Mouse (Mus musculus) midbrain, embryonic 10.5 days (tissue): ENCODE data around the gene Ptprs. TPM values are rescaled to one million over a fixed set of nuclear protein-coding genes. Genes with fewer than 3 reads are reported as not detected.

Source experiments
- DNase-seq: peaks from one replicate; pipeline ENCODE4 v3.0.0-alpha.2; 2017; ENCODE audit warnings: low spot score
- H3K27ac ChIP-seq: fragments of 300-500 bp; sonication (generic); replicated peaks from 2 replicates; pipeline ENCODE4 v1.5.1; 2016; ENCODE audit warnings: mild to moderate bottlenecking
- H3K27me3 ChIP-seq: fragments of 300-500 bp; sonication (generic); 2 replicates; pipeline ENCODE4 v1.6.1; 2016; ENCODE audit warnings: low read depth, mild to moderate bottlenecking; ENCODE audit not compliant: poor library complexity, severe bottlenecking
- H3K36me3 ChIP-seq: fragments of 300-500 bp; sonication (generic); 2 replicates; pipeline ENCODE4 v1.6.1; 2016; ENCODE audit warnings: mild to moderate bottlenecking, moderate library complexity
- H3K4me1 ChIP-seq: fragments of 300-500 bp; sonication (generic); 2 replicates; pipeline ENCODE4 v1.6.1; 2016
- H3K4me3 ChIP-seq: fragments of 300-500 bp; sonication (generic); 2 replicates; pipeline ENCODE4 v1.5.1; 2016; ENCODE audit warnings: mild to moderate bottlenecking, moderate library complexity
- H3K9me3 ChIP-seq: fragments of 300-500 bp; sonication (generic); replicated peaks from 2 replicates; pipeline ENCODE4 v1.6.1; 2016; ENCODE audit warnings: mild to moderate bottlenecking
- WGBS: fragments of 180-500 bp; shearing (Covaris S2); methylation state at CpG from one replicate; pipeline ENCODE4 v1.1.7; 2016; 5-methylcytosine and 5-hydroxymethylcytosine counted together
- polyA plus RNA-seq: library from polyadenylated mRNA; unstranded; fragments of >200 nt; fragmentation: Nextera tagmentation; extraction: Ambion mirVana; gene quantifications from 2 replicates; pipeline ENCODE4 v1.2.1, GENCODE M21; 2016

Ptprs gene
- polyA plus RNA-seq, 1 experiment from 2014 or later: 89.7 TPM

GRCm38 (mm10) chr17:56472121-56472520 lies 4.2 kb downstream of the Ptprs start:
- DNase-seq: no peak
- peaks cover 87% of the 10 kb centered on the region for H3K4me1 ChIP-seq
- H3K4me3 ChIP-seq: peak overlapping the region; percentile 81
- H3K36me3 ChIP-seq: peaks cover 19% of the 10 kb centered on the region
- WGBS: 6% methylated on average over 16 of the region's 16 CpGs
- H3K27me3 ChIP-seq: peaks cover 64% of the 10 kb centered on the region
- H3K9me3 ChIP-seq: peaks cover 10% of the 10 kb centered on the region; the same call in 1 of the 2 replicates
- peak overlapping the region; percentile 59; the same call in 1 of the 2 replicates for H3K27ac ChIP-seq

GRCm38 (mm10) chr17:56471136-56471535 lies 5.1 kb downstream of the Ptprs start:
- H3K36me3 ChIP-seq: peaks cover 19% of the 10 kb centered on the region
- H3K4me3 ChIP-seq: 0 out of 2 replicates have a peak overlapping the region, but pooled peaks have one; percentile 16
- no peak for DNase-seq
- 81% methylated on average over 5 of the region's 5 CpGs for WGBS
- no peak overlapping the region for H3K27ac ChIP-seq
- H3K9me3 ChIP-seq: peaks cover 6% of the 10 kb centered on the region; the same call in 1 of the 2 replicates
- peaks cover 92% of the 10 kb centered on the region for H3K4me1 ChIP-seq
- peaks cover 59% of the 10 kb centered on the region for H3K27me3 ChIP-seq

- Histone ChIP-seq H3K27me3 (peaks cover 56% of the 10 kb centered on the region), H3K27ac (no peak overlapping the region), H3K4me3 (peak overlapping the region; percentile 42)
Observed at GRCm38 (mm10) chr17:56470571-56470970, 5.7 kb downstream of the Ptprs start.

DNA sequence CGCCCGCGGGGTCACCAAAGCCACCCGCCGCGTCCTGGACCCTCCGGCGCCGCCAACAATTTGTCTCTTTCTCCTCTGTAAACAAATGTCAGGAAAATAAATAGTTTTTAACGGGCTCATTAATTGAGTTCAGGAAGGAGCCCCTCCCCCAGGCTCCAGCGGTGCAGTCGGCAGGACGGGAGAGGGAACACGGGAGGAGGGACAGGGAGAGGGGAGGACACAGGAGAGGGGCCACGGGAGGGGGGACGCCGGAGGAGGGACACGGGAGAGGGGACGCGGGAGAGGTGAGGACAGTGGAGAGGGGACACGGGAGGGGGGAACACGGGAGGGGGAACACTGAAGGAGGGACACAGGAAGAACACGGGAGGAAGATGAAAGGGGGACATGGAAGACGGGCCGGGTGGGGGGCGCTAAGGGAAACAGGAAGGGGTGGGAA lies 6.3 kb downstream of the Ptprs start:
- Histone ChIP-seq H3K36me3 (peaks cover 27% of the 10 kb centered on the region), H3K4me3 (peak overlapping the region; percentile 42), H3K27ac (peak overlapping the region; percentile 52; the same call in 1 of the 2 replicates), H3K4me1 (peaks cover 92% of the 10 kb centered on the region), H3K9me3 (peaks cover 6% of the 10 kb centered on the region; the same call in 1 of the 2 replicates), H3K27me3 (peaks cover 51% of the 10 kb centered on the region)
- 5% methylated on average over 26 of the region's 26 CpGs for WGBS
- no peak for DNase-seq

More at GRCm38 (mm10) chr17:56470571-56470970, 5.7 kb downstream of the Ptprs start:
- Histone ChIP-seq H3K36me3 (peaks cover 21% of the 10 kb centered on the region), H3K9me3 (peaks cover 6% of the 10 kb centered on the region; the same call in 1 of the 2 replicates), H3K4me1 (peaks cover 94% of the 10 kb centered on the region)
- WGBS: 28% methylated on average over 10 of the region's 10 CpGs
- DNase-seq: no peak

- H3K27ac ChIP-seq: 0 out of 2 replicates have a peak overlapping the region, but pooled peaks have one; percentile 52
- H3K4me1 ChIP-seq: peaks cover 92% of the 10 kb centered on the region
- H3K4me3 ChIP-seq: peak overlapping the region; percentile 42; the same call in 1 of the 2 replicates
- peaks cover 6% of the 10 kb centered on the region; the same call in 1 of the 2 replicates for H3K9me3 ChIP-seq
- DNase-seq: no peak
- H3K36me3 ChIP-seq: peaks cover 32% of the 10 kb centered on the region
- 36% methylated on average over 8 of the region's 8 CpGs for whole genome bisulfite sequencing
- H3K27me3 ChIP-seq: peaks cover 43% of the 10 kb centered on the region
Observed at GRCm38 (mm10) chr17:56469275-56469674, 7.0 kb downstream of the Ptprs start.

- Histone ChIP-seq H3K4me3 (no peak overlapping the region), H3K4me1 (peaks cover 92% of the 10 kb centered on the region), H3K27me3 (peaks cover 39% of the 10 kb centered on the region), H3K27ac (0 out of 2 replicates have a peak overlapping the region, but pooled peaks have one; percentile 52), H3K9me3 (peaks cover 6% of the 10 kb centered on the region; the same call in 1 of the 2 replicates), H3K36me3 (peaks cover 32% of the 10 kb centered on the region)
- 72% methylated on average over 7 of the region's 7 CpGs for WGBS
- no peak for DNase-seq
Observed at GRCm38 (mm10) chr17:56468870-56469269, 7.4 kb downstream of the Ptprs start.

- H3K27me3 ChIP-seq: peaks cover 34% of the 10 kb centered on the region
- H3K9me3 ChIP-seq: peaks cover 6% of the 10 kb centered on the region; the same call in 1 of the 2 replicates
- peaks cover 32% of the 10 kb centered on the region for H3K36me3 ChIP-seq
- 0 out of 2 replicates have a peak overlapping the region, but pooled peaks have one; percentile 26 for H3K4me3 ChIP-seq
- DNase-seq: no peak
- WGBS: 90% methylated on average over 9 of the region's 9 CpGs
- peaks cover 92% of the 10 kb centered on the region for H3K4me1 ChIP-seq
- 0 out of 2 replicates have a peak overlapping the region, but pooled peaks have one; percentile 71 for H3K27ac ChIP-seq
Observed at GRCm38 (mm10) chr17:56468380-56468779, 7.9 kb downstream of the Ptprs start.

- no peak for DNase-seq
- peaks cover 32% of the 10 kb centered on the region for H3K36me3 ChIP-seq
- peaks cover 25% of the 10 kb centered on the region for H3K27me3 ChIP-seq
- peaks cover 92% of the 10 kb centered on the region for H3K4me1 ChIP-seq
- peak overlapping the region; percentile 71 for H3K27ac ChIP-seq
- H3K4me3 ChIP-seq: peak overlapping the region; percentile 26; the same call in 1 of the 2 replicates
- 87% methylated on average over 7 of the region's 7 CpGs for WGBS
- H3K9me3 ChIP-seq: peaks cover 6% of the 10 kb centered on the region; the same call in 1 of the 2 replicates
Observed at GRCm38 (mm10) chr17:56467456-56467884, 8.8 kb downstream of the Ptprs start.

DNA sequence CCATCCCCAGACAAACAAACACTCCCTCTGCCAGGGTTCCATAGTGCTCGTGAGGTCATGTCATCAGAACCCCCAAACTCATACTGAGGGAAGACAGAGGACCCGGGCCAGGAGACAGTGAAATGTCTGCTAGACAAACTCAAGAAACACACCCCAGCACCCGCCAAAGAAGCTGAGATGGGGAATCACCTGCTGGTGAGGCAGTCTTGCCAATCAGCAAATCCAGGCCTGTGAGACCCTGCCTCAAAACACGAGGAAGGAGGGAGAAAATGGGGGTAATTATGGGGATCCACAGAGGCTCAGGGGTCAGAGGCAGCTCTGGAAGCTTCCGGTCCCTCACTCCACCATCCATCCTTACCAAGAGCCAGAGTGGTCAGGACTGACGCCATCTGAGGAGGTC lies 9.5 kb downstream of the Ptprs start:
- Histone ChIP-seq H3K9me3 (peaks cover 6% of the 10 kb centered on the region; the same call in 1 of the 2 replicates), H3K36me3 (peaks cover 32% of the 10 kb centered on the region), H3K4me1 (peaks cover 92% of the 10 kb centered on the region), H3K4me3 (no peak overlapping the region), H3K27me3 (peaks cover 18% of the 10 kb centered on the region), H3K27ac (peak overlapping the region; percentile 71)
- no peak for DNase-seq
- 83% methylated on average over 6 of the region's 6 CpGs for WGBS

DNA sequence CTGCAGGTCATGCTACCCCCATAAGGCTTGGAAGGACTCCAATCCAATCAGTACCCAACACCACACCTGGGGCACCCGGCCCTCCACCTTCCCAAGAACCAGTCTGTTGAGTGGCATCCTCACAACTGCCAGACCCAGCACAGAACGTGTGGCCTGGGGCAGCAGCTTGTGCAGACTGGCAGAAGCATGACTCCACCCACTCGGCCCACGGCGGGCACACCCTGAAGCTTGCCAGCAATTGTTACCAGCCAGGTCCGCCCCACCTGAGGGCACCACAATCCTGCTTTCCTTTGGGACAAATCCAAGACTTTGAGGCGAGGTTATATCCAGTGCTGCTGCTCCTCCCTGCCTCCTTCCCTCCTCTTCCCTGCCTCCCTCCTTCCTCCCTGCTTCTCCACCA lies 11.5 kb downstream of the Ptprs start:
- DNase-seq: no peak
- H3K36me3 ChIP-seq: peaks cover 37% of the 10 kb centered on the region
- no peak overlapping the region for H3K4me3 ChIP-seq
- H3K9me3 ChIP-seq: peaks cover 6% of the 10 kb centered on the region; the same call in 1 of the 2 replicates
- peaks cover 92% of the 10 kb centered on the region for H3K4me1 ChIP-seq
- no peaks in the 10 kb centered on the region for H3K27me3 ChIP-seq
- no peak overlapping the region for H3K27ac ChIP-seq
- WGBS: 93% methylated on average over 7 of the region's 7 CpGs

DNA sequence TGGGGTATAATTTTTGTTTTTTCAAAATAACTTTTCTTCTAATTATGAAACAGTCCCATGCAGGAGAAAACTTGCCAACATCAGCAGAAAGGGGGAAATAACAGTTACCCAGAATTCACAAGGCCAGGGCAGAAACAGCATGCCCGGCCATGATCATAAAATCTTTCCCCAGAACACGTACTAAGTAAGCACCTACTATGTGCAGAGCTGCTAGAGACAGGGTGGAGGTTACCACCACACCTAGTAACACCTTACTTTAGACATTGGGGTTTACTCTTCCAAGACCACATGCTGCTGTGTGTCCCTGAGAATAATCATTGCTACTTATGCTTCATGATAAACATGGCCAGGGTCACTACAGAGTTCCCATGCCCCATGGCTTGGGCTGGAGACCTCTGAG lies 11.9 kb downstream of the Ptprs start:
- Histone ChIP-seq H3K9me3 (peaks cover 6% of the 10 kb centered on the region; the same call in 1 of the 2 replicates), H3K27me3 (no peaks in the 10 kb centered on the region), H3K27ac (no peak overlapping the region), H3K36me3 (peaks cover 35% of the 10 kb centered on the region), H3K4me1 (peaks cover 92% of the 10 kb centered on the region), H3K4me3 (no peak overlapping the region)
- DNase-seq: no peak
- WGBS: 89% methylated on average over 2 of the region's 2 CpGs

GRCm38 (mm10) chr17:56463500-56463899 lies 12.8 kb downstream of the Ptprs start:
- Histone ChIP-seq H3K27me3 (no peaks in the 10 kb centered on the region), H3K9me3 (peaks cover under 1% of the 10 kb centered on the region; the same call in 1 of the 2 replicates), H3K4me3 (peak overlapping the region; percentile 75), H3K36me3 (peaks cover 31% of the 10 kb centered on the region), H3K4me1 (peaks cover 92% of the 10 kb centered on the region), H3K27ac (peak overlapping the region; percentile 93)
- DNase-seq: no peak
- WGBS: 54% methylated on average over 1 of the region's 1 CpGs

GRCm38 (mm10) chr17:56462835-56463455 lies 13.3 kb downstream of the Ptprs start:
- Histone ChIP-seq H3K27ac (peak overlapping the region; percentile 93), H3K4me3 (peak overlapping the region; percentile 75), H3K27me3 (no peaks in the 10 kb centered on the region), H3K36me3 (peaks cover 31% of the 10 kb centered on the region), H3K9me3 (no peaks in the 10 kb centered on the region), H3K4me1 (peaks cover 92% of the 10 kb centered on the region)
- DNase-seq: no peak
- 3% methylated on average over 17 of the region's 17 CpGs for WGBS
